Mouse (Mus musculus) forebrain, embryonic 12.5 days (tissue): ENCODE measurements around the gene Cyp2j6. TPM values are rescaled to one million over a fixed set of nuclear protein-coding genes. Genes with fewer than 3 reads are reported as not detected.
"Not testable (repeated sequence)": the region's sequence is repeated elsewhere in the genome, so short reads cannot be mapped to it uniquely, and the experiment has no call there.

Source experiments
- ATAC-seq: fragments of 200-750 bp; cut with Nextera tagmentation; 2 replicates; pipeline ENCODE4 v1.8.0; 2017; ENCODE audit warnings: moderate TSS enrichment; ENCODE audit not compliant: low FRiP score
- H3K27ac ChIP-seq: fragments of 300-500 bp; sonication (generic); 2 replicates; pipeline ENCODE4 v1.5.1; 2016; ENCODE audit warnings: mild to moderate bottlenecking
- H3K27me3 ChIP-seq: fragments of 300-500 bp; sonication (generic); 2 replicates; pipeline ENCODE4 v1.6.1; 2016; ENCODE audit warnings: mild to moderate bottlenecking
- H3K36me3 ChIP-seq: fragments of 300-500 bp; sonication (generic); replicated peaks from 2 replicates; pipeline ENCODE4 v1.6.1; 2016; ENCODE audit warnings: mild to moderate bottlenecking
- H3K4me1 ChIP-seq: fragments of 300-500 bp; sonication (generic); 2 replicates; pipeline ENCODE4 v1.6.1; 2016
- H3K4me2 ChIP-seq: fragments of 300-500 bp; sonication (generic); 2 replicates; pipeline ENCODE4 v1.6.1; 2016; ENCODE audit warnings: mild to moderate bottlenecking, moderate library complexity
- H3K4me3 ChIP-seq: fragments of 300-500 bp; sonication (generic); replicated peaks from 2 replicates; pipeline ENCODE4 v1.5.1; 2016; ENCODE audit warnings: mild to moderate bottlenecking
- H3K9ac ChIP-seq: fragments of 300-500 bp; sonication (generic); 2 replicates; pipeline ENCODE4 v1.6.1; 2016; ENCODE audit warnings: mild to moderate bottlenecking
- H3K9me3 ChIP-seq: fragments of 300-500 bp; sonication (generic); 2 replicates; pipeline ENCODE4 v1.6.1; 2016
- WGBS: fragments of 180-500 bp; shearing (Covaris S2); methylation state at CpG from one replicate; pipeline ENCODE4 v1.1.7; 2016; 5-methylcytosine and 5-hydroxymethylcytosine counted together
- polyA plus RNA-seq: library from polyadenylated mRNA; unstranded; fragments of >200 nt; fragmentation: Nextera tagmentation; extraction: Ambion mirVana; gene quantifications from 2 replicates; pipeline ENCODE4 v1.2.1, GENCODE M21; 2016

The Cyp2j6 gene
- polyA plus RNA-seq, result 3.4 and 3.7 TPM in 2 replicates

- peak; percentile 90 for ATAC-seq
- no peaks in the 10 kb centered on the region for H3K36me3 ChIP-seq
- peak within 1 kb of the TSS; percentile 48 for H3K4me3 ChIP-seq
- no peak within 1 kb of the TSS for H3K27ac ChIP-seq
- 2% methylated on average over 16 of the region's 16 CpGs for WGBS
- no peaks in the 10 kb centered on the region for H3K4me1 ChIP-seq
- peak within 1 kb of the TSS; percentile 65 for H3K4me2 ChIP-seq
- no peaks in the 10 kb centered on the region for H3K27me3 ChIP-seq
- peak within 1 kb of the TSS; percentile 60 for H3K9ac ChIP-seq
- H3K9me3 ChIP-seq, result no peaks in the 10 kb centered on the region
These were observed at the start of gene Cyp2j6 for GRCm38 (mm10) chr4:96553133-96553819. Gene Cyp2j6 (minus strand): TSS chr4:96553661.

- Histone ChIP-seq H3K27ac (peak overlapping the region; percentile 70; the same call in 1 of the 2 replicates), H3K4me2 (peak overlapping the region; percentile 59)
- ATAC-seq, result peak; percentile 79
These were observed 38.3 kb upstream of the Cyp2j6 start for GRCm38 (mm10) chr4:96591791-96592150.

GRCm38 (mm10) chr4:96590911-96591790 is 37.7 kb upstream of the Cyp2j6 start, which contains the start of gene Cyp2j9:
Gene Cyp2j9 (minus strand): TSS chr4:96591578.
- Histone ChIP-seq H3K36me3 (no peaks in the 10 kb centered on the region), H3K9me3 (no peaks in the 10 kb centered on the region), H3K27ac (peak within 1 kb of the TSS; percentile 70), H3K9ac (peak within 1 kb of the TSS; percentile 29), H3K4me2 (peak within 1 kb of the TSS; percentile 59), H3K27me3 (no peaks in the 10 kb centered on the region), H3K4me1 (peaks cover 12% of the 10 kb centered on the region), H3K4me3 (peak within 1 kb of the TSS; percentile 33)
- ATAC-seq, result peak; percentile 88
- 7% methylated on average over 18 of the region's 18 CpGs for WGBS

More at GRCm38 (mm10) chr4:96591791-96592150, 38.3 kb upstream of the Cyp2j6 start:
- H3K9ac ChIP-seq, result no peak overlapping the region
- no peaks in the 10 kb centered on the region for H3K9me3 ChIP-seq
- peaks cover 12% of the 10 kb centered on the region for H3K4me1 ChIP-seq
- no peaks in the 10 kb centered on the region for H3K36me3 ChIP-seq
- no peaks in the 10 kb centered on the region for H3K27me3 ChIP-seq
- 17% methylated on average over 4 of the region's 4 CpGs for WGBS
- H3K4me3 ChIP-seq, result peak overlapping the region; percentile 33

- Histone ChIP-seq H3K36me3 (no peaks in the 10 kb centered on the region), H3K4me1 (peaks cover 9% of the 10 kb centered on the region; the same call in 1 of the 2 replicates), H3K27me3 (no peaks in the 10 kb centered on the region), H3K4me3 (no peak overlapping the region), H3K9ac (no peak overlapping the region), H3K4me2 (no peak overlapping the region), H3K27ac (no peak overlapping the region), H3K9me3 (no peaks in the 10 kb centered on the region)
- WGBS, result 67% methylated on average over 1 of the region's 1 CpGs
- ATAC-seq, result no peak
These were observed 28.1 kb upstream of the Cyp2j6 start for GRCm38 (mm10) chr4:96581425-96582088.

GRCm38 (mm10) chr4:96580351-96580750 is 26.9 kb upstream of the Cyp2j6 start:
- H3K27ac ChIP-seq, H3K9ac ChIP-seq, H3K4me3 ChIP-seq, H3K36me3 ChIP-seq, H3K4me1 ChIP-seq, H3K4me2 ChIP-seq, ATAC-seq, H3K27me3 ChIP-seq, H3K9me3 ChIP-seq: not testable (repeated sequence)
- 48% methylated on average over 6 of the region's 6 CpGs for WGBS

GRCm38 (mm10) chr4:96569442-96569841 is 16.0 kb upstream of the Cyp2j6 start:
- 54% methylated on average over 3 of the region's 3 CpGs for WGBS
- no peaks in the 10 kb centered on the region for H3K9me3 ChIP-seq
- H3K4me1 ChIP-seq, result no peaks in the 10 kb centered on the region
- H3K4me3 ChIP-seq, result no peak overlapping the region
- no peak overlapping the region for H3K27ac ChIP-seq
- ATAC-seq, result no peak
- H3K9ac ChIP-seq, result no peak overlapping the region
- H3K27me3 ChIP-seq, result no peaks in the 10 kb centered on the region
- no peak overlapping the region for H3K4me2 ChIP-seq
- no peaks in the 10 kb centered on the region for H3K36me3 ChIP-seq

GRCm38 (mm10) chr4:96567988-96568387 is 14.5 kb upstream of the Cyp2j6 start:
- H3K36me3 ChIP-seq, result no peaks in the 10 kb centered on the region
- ATAC-seq, result no peak
- whole genome bisulfite sequencing, result 82% methylated on average over 1 of the region's 1 CpGs

GRCm38 (mm10) chr4:96565808-96566207 is 12.3 kb upstream of the Cyp2j6 start:
- H3K4me3 ChIP-seq, result no peak overlapping the region
- H3K36me3 ChIP-seq, result no peaks in the 10 kb centered on the region
- H3K9ac ChIP-seq, result no peak overlapping the region
- ATAC-seq, result no peak
- H3K4me2 ChIP-seq, result no peak overlapping the region
- no peaks in the 10 kb centered on the region for H3K9me3 ChIP-seq
- H3K27me3 ChIP-seq, result no peaks in the 10 kb centered on the region
- H3K4me1 ChIP-seq, result no peaks in the 10 kb centered on the region
- H3K27ac ChIP-seq, result no peak overlapping the region

More at GRCm38 (mm10) chr4:96567988-96568387, 14.5 kb upstream of the Cyp2j6 start:
- H3K4me1 ChIP-seq, result no peaks in the 10 kb centered on the region
- no peak overlapping the region for H3K4me3 ChIP-seq
- H3K9ac ChIP-seq, result no peak overlapping the region
- H3K9me3 ChIP-seq, result no peaks in the 10 kb centered on the region
- H3K27ac ChIP-seq, result no peak overlapping the region
- H3K4me2 ChIP-seq, result no peak overlapping the region
- no peaks in the 10 kb centered on the region for H3K27me3 ChIP-seq

GRCm38 (mm10) chr4:96560464-96560863 is 7.0 kb upstream of the Cyp2j6 start:
- H3K36me3 ChIP-seq, result no peaks in the 10 kb centered on the region
- WGBS, result 83% methylated on average over 1 of the region's 1 CpGs
- H3K4me3 ChIP-seq, result no peak overlapping the region
- H3K4me1 ChIP-seq, result no peaks in the 10 kb centered on the region
- H3K4me2 ChIP-seq, result no peak overlapping the region
- no peak overlapping the region for H3K27ac ChIP-seq
- no peak overlapping the region for H3K9ac ChIP-seq
- ATAC-seq, result no peak
- no peaks in the 10 kb centered on the region for H3K27me3 ChIP-seq
- no peaks in the 10 kb centered on the region for H3K9me3 ChIP-seq

GRCm38 (mm10) chr4:96559781-96560180 is 6.3 kb upstream of the Cyp2j6 start:
- no peaks in the 10 kb centered on the region for H3K4me1 ChIP-seq
- no peak overlapping the region for H3K9ac ChIP-seq
- no peaks in the 10 kb centered on the region for H3K36me3 ChIP-seq
- H3K4me2 ChIP-seq, result no peak overlapping the region
- no peak for ATAC-seq
- H3K27ac ChIP-seq, result no peak overlapping the region
- 79% methylated on average over 1 of the region's 1 CpGs for WGBS
- no peak overlapping the region for H3K4me3 ChIP-seq
- no peaks in the 10 kb centered on the region for H3K27me3 ChIP-seq
- no peaks in the 10 kb centered on the region for H3K9me3 ChIP-seq

GRCm38 (mm10) chr4:96551619-96552018 is 1.8 kb downstream of the Cyp2j6 start:
- H3K4me3 ChIP-seq, result no peak overlapping the region
- no peaks in the 10 kb centered on the region for H3K36me3 ChIP-seq
- H3K9ac ChIP-seq, result no peak overlapping the region
- no peak overlapping the region for H3K4me2 ChIP-seq
- 93% methylated on average over 3 of the region's 3 CpGs for WGBS
- H3K4me1 ChIP-seq, result peaks cover 3% of the 10 kb centered on the region
- no peak overlapping the region for H3K27ac ChIP-seq
- H3K27me3 ChIP-seq, result no peaks in the 10 kb centered on the region
- ATAC-seq, result no peak
- H3K9me3 ChIP-seq, result no peaks in the 10 kb centered on the region

- no peak for ATAC-seq
- H3K4me1 ChIP-seq, result peaks cover 3% of the 10 kb centered on the region
- no peaks in the 10 kb centered on the region for H3K9me3 ChIP-seq
- no peak overlapping the region for H3K27ac ChIP-seq
- H3K36me3 ChIP-seq, result no peaks in the 10 kb centered on the region
- no peak overlapping the region for H3K9ac ChIP-seq
- WGBS, result 62% methylated on average over 1 of the region's 1 CpGs
- no peak overlapping the region for H3K4me2 ChIP-seq
- H3K4me3 ChIP-seq, result no peak overlapping the region
- H3K27me3 ChIP-seq, result no peaks in the 10 kb centered on the region
These were observed 7.5 kb downstream of the Cyp2j6 start for GRCm38 (mm10) chr4:96545976-96546375.
